Mouse (Mus musculus): ENCODE results near the gene Rassf6. TPM values are rescaled to one million over a fixed set of nuclear protein-coding genes. Genes with fewer than 3 reads are reported as not detected.

Gene Rassf6
- total RNA-seq, 1 experiment from 2014 or later = 0.76 TPM

DNA sequence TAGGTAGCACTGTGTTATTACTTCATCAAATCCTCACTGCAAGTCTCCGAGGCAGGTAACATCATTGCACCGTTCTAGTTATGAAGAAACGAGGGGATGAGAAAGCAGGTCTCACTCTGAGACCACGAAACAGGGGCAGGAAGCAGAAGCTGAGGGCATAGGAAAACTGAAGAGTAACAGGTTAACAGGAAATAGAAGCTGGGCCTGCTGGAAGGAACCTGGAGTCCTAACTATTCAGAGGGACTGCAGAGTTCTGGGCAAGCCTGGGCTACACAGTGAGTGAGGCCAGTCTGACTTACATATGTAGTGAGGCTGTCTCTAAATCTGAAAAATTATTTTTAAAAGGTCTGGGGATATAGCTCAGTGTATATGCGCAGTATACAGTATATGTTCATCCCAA, 52.4 kb downstream of the Rassf6 start:
- no peak for ATAC-seq (replicated peaks; ENCODE audit: insufficient number of reproducible peaks, low FRiP score, low TSS enrichment, poor library complexity, severe bottlenecking)

DNA sequence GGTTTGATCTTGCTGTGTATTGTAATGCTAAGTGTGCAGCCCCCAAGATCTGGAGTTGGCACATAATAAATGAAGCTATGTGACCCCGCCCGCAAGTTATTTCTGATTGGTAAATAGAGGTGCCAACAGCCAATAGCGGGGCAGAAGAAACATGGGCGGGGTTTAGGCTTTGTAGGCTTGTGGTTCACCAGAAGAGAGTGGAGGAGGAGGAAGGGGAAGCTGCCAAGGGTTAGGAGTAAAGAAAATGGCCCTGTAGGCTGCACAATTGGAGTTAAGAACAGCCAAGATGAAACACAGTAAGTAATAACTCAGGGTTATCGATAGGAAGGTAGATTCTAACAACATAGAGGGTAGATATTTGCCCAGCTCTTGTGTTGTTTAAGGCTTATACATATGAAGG, 53.9 kb downstream of the Rassf6 start:
- ATAC-seq (replicated peaks; ENCODE audit: insufficient number of reproducible peaks, low FRiP score, low TSS enrichment, poor library complexity, severe bottlenecking) = no peak

DNA sequence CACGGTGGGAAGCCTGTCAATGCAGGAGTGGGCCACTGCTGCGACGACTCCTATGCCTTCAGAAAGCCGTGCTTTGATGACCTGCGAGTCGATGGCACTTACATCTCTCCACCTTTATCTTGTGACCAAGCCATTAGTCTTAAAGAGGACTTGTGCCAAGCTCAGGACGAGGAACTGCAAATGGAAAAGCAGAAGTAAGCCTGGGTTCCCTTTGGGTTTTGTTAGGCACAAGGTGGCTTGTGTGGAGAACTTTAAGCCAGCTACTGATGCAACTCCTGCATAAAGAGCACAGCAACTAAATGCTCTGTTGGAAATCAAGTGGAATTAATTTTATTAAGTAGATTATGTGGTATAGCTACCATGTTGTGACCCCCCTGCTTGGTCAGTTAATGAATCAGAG, 55.7 kb downstream of the Rassf6 start:
- no peak for ATAC-seq (replicated peaks; ENCODE audit: insufficient number of reproducible peaks, low FRiP score, low TSS enrichment, poor library complexity, severe bottlenecking)

DNA sequence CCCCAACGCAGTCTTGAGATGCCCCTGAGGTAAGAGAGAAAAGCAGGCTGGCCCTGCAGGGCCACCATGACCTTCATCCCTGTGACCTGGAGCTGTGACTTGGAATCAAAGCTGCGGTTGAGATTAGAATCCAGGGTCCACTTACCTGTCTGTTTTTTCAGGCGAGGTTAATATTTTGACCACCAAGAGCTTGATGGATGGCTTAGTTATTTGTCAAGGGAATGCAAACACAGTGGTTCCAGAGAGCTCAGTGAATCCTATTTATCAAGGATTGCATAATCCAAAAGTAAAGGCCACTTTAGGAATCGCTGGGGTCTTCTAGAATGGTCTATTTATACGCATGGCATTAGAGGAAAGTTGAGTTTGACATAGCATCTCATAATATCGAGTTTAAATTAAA, 58.3 kb downstream of the Rassf6 start:
- ATAC-seq (replicated peaks; ENCODE audit: insufficient number of reproducible peaks, low FRiP score, low TSS enrichment, poor library complexity, severe bottlenecking) = no peak

DNA sequence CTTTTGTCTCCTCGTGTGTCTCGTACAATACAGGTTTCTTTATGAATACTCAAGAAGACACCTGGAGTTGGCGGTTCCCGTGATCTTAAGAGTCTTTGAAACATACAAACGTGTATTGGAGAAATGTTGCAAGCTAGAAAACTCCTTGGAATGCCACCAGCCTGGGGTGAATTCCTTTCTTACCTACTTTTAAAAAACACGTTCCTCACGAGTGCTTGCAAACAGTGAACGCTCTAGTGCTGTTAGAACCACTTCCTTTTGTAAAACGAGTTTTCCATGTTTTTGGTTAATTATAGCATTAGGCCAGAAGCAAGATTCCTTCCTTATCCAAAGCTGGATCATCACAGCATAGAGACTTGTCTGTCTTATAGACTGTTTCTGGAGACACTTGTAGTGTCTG, 60.9 kb downstream of the Rassf6 start:
- ATAC-seq (replicated peaks; ENCODE audit: insufficient number of reproducible peaks, low FRiP score, low TSS enrichment, poor library complexity, severe bottlenecking) = no peak

DNA sequence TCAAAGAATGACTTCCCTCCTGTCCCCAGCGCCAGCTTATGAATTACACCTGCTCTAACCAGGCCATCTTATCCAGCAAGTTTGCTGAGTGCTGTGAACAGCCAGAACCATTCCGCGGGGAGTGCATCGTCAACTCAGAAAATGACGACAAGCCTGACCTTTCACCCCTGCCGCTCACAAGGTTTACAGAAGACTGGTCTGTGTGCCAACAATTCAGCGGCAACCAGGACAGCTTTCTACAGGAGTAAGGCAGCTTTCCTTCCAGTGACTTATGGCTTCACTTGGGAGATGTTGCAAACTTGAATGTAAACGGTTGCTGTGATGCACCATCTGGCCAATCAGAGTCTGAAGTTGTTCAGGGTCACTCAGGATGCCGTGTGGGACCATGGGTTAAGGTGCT, 62.7 kb downstream of the Rassf6 start:
- no peak for ATAC-seq (replicated peaks; ENCODE audit: insufficient number of reproducible peaks, low FRiP score, low TSS enrichment, poor library complexity, severe bottlenecking)

DNA sequence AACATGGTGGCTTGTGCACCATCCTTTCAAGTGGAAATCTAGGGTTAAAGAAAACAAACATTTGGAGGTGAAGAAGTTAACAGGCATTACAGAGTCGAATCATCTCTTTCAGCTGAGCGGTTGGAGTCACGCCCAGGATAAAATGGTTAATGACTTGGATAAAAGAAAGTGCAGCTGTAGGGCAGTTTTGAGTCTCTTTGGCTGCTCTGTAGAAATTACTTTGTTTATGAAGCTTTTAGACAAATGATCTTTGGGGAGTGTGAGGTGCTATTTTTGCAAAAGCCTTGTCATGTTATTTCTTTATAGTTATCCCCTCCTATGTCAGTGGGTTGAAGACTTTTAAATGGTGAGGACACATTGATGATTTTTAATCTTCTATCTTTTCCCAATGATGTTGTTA, 69.2 kb downstream of the Rassf6 start:
- no peak for ATAC-seq (replicated peaks; ENCODE audit: insufficient number of reproducible peaks, low FRiP score, low TSS enrichment, poor library complexity, severe bottlenecking)

DNA sequence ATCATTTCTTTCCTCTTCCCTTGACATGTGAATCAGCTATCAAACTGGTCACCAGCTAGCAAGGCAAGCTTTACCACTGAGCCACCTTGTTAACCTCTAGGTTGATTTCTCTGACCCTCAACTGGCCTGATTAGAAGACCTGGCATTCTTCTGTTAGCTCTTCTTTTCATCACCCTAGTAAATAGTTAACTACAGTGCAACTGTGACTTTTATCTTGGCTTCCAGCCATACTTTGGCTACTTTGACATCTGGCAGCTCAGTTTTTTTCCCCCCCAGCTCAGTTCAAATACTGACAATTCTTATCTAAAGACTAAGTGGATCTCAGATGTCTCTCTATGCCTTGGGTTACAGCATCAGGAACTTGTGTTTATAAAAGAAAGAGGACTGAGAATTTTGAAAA, 72.1 kb downstream of the Rassf6 start:
- ATAC-seq (replicated peaks; ENCODE audit: insufficient number of reproducible peaks, low FRiP score, low TSS enrichment, poor library complexity, severe bottlenecking) = no peak

DNA sequence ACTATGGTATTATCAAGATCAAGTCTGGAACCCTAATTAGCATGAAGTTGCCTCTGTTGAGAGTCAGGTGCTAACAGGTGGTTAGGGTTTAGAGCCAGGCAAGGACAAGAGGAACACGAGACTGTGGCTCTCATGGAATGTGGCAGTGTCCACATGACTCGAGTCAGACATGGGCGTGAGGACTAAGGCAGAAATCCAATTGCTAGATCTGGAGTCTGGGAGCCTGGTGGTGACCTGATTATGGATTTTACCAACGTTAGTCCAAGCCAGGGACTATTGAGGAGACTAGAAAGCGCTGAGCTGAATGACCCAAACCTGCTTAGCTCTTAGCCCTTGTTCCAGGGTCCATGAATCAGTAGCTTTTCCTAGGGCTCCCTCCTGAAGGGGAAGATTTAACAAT, 72.7 kb downstream of the Rassf6 start:
- ATAC-seq (replicated peaks; ENCODE audit: insufficient number of reproducible peaks, low FRiP score, low TSS enrichment, poor library complexity, severe bottlenecking) = no peak

DNA sequence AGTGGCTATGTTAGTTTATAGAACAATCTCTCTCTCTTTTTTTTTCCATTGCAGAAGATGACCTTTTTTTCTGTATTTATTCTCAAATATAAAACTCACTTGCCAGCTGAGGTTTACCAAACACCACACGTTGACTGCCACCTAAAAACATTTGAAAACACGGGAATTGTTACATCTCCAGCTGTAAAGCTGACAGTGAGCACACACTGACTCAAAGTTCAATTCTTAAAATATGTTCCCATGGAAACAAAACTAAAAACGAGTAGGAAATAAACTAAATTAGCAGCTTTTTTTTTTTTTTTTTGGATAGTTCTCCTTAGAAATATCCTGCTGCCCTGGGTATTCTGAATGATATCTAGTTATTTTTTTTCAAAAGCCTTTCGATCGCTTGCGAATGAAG, 75.3 kb downstream of the Rassf6 start:
- ATAC-seq (replicated peaks; ENCODE audit: insufficient number of reproducible peaks, low FRiP score, low TSS enrichment, poor library complexity, severe bottlenecking) = no peak

DNA sequence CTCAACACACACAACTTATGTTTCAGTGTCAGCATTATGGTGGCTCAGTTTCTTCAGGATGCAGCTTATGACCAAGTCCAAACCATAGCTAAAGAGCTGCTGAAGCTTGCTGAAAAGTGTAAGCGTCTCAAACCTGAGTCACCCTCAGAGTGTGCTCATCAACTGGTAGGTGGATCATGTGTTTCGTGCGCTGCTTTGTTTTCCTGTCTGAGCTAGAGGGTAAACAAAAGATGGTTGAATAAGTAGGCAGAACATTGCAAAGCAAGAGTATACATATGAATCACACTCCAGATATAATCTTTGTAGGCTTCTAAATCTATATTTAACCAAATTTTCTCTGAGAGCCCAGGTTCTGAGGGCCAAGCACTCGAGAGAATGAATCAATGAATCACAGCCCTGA, 76.3 kb downstream of the Rassf6 start:
- no peak for ATAC-seq (replicated peaks; ENCODE audit: insufficient number of reproducible peaks, low FRiP score, low TSS enrichment, poor library complexity, severe bottlenecking)

DNA sequence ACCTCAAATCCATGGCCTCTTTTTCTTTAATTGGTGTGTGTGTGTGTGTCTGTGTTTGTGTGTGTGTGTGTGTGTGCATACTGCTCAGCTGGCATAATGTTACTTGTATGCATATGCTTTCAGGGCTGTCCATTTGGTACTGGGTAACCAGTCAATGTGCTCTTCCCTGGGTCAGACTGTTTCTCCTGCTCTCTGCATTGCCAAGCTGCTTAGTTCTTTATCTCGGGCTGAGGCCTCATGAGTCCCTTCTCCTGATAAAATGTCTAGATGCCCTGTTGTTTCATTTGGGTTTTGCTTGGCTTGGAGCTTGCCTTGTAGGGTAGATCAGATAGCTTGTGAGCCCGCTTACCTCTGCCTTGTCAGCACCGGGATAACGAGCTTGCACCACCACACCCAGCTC, 77.6 kb downstream of the Rassf6 start:
- ATAC-seq (replicated peaks; ENCODE audit: insufficient number of reproducible peaks, low FRiP score, low TSS enrichment, poor library complexity, severe bottlenecking) = no peak

DNA sequence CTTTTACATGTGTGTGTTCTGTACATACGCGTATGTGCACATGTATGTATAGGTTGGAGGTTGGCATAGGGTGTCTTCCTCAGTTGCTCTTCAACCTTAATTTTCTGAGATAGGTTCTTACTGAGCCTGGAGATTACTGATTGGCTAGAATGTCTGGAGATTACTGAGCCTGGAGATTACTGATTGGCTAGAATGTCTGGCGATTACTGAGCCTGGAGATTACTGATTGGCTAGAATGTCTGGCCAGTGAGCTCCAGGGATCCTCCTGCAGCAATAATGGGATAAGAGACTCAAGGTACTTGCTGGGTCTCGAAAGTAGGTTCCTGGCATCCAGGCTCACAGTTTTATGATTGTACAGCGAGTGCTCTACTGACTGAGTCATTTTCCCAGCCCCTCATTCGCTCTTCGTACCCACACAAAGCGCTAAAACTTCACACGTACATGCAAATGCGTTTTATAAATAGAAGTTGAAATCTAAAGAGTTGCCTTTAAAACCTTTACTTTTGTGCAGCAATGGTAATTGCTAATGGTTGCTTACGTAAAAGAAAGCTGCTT, 78.7 kb downstream of the Rassf6 start:
- no peak for ATAC-seq (replicated peaks; ENCODE audit: insufficient number of reproducible peaks, low FRiP score, low TSS enrichment, poor library complexity, severe bottlenecking)

DNA sequence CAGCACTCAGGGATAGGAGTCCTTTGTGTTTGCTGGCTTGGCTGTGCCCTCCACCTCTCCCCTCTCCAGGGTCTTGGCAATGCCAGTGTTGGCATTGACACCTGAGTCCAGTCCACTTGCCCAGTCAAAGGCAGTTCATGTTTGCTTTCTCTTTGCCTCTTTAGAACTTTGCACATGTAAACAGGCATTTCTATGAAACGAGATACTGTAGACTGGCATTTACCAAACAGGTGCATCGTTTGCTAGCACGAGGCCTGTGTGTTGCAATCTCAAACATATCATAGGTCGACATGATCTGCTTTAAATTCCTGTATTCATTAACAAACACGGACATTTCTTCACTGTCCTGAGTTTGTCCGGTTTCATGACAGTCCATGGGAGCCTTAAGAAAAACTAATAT, 79.7 kb downstream of the Rassf6 start, which contains the start of gene 5830473C10Rik:
Gene 5830473C10Rik (plus strand): TSS at position 365 of the 400 bp plus-strand sequence.
- no peak for ATAC-seq (replicated peaks; ENCODE audit: insufficient number of reproducible peaks, low FRiP score, low TSS enrichment, poor library complexity, severe bottlenecking)

DNA sequence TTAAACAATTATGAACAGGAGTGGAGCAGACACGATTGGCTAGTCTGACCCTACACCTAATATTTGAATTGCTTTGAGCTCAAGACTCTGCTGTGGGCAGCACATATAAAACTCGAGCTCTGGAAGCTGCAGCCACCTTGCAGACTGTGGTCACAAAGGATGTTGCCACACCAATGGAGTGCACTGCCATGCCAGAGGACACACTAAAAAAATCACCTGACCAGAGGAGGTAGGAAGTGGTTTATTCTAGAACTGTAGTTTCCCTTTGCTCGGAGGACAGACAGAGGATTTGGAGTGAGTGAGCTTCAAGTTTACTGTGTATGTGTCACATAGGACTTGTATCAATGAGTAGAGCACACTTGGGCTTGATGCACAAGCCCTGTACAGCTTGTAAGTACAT, 84.4 kb downstream of the Rassf6 start:
- ATAC-seq (replicated peaks; ENCODE audit: insufficient number of reproducible peaks, low FRiP score, low TSS enrichment, poor library complexity, severe bottlenecking) = no peak

Other genes starting within 250 kb of the Rassf6 start
- not detected in 3 replicates for gene Alb, start 179.8 kb downstream of the Rassf6 start, total RNA-seq (2017)
- gene Afp, start 149.9 kb downstream of the Rassf6 start, total RNA-seq (2017) = 0.78 TPM in 1 of 3 replicates, not detected in the others
- not detected in 3 replicates for gene Afm, start 121.7 kb downstream of the Rassf6 start, total RNA-seq (2017)
- gene 5830473C10Rik, start 79.5 kb downstream of the Rassf6 start, total RNA-seq (2017) = not detected in 3 replicates
- 0.39 TPM in 1 of 3 replicates, not detected in the others for gene Cxcl5, start 118.7 kb upstream of the Rassf6 start, total RNA-seq (2017)
- gene Ppbp, start 127.9 kb upstream of the Rassf6 start, total RNA-seq (2017) = 20.7 to 327 TPM (median 26.3 TPM) in 3 replicates
- gene Pf4, start 131.8 kb upstream of the Rassf6 start, total RNA-seq (2017) = 16.0 to 186 TPM (median 23.8 TPM) in 3 replicates
- not detected in 3 replicates for gene Cxcl3, start 145.4 kb upstream of the Rassf6 start, total RNA-seq (2017)
- gene Cxcl15, start 153.9 kb upstream of the Rassf6 start, total RNA-seq (2017) = not detected in 3 replicates